Mouse (Mus musculus): Measurements from ENCODE around the gene Atrx. TPM values are rescaled to one million over a fixed set of nuclear protein-coding genes. Genes with fewer than 3 reads are reported as not detected.
"Not testable (repeated sequence)": the region's sequence is repeated elsewhere in the genome, so short reads cannot be mapped to it uniquely, and the experiment has no call there.

Atrx gene
- polyA plus RNA-seq (2015; fragmentation: Nextera tagmentation; extraction: Ambion mirVana) = 37.7 and 39.4 TPM in 2 replicates

- Histone ChIP-seq H3K4me2 (ENCODE audit: low read depth, low read length) (peak within 1 kb of the TSS; percentile 65), H3K4me3 (ENCODE audit: low read depth, low read length) (peak within 1 kb of the TSS; percentile 76), H3K9me3 (replicated peaks; ENCODE audit: control insufficient read depth, low read length) (no peaks in the 10 kb centered on the region), H3K9ac (ENCODE audit: low read depth, low read length) (peak within 1 kb of the TSS; percentile 80), H3K4me1 (ENCODE audit: control insufficient read depth, low read depth, low read length) (peaks cover 8% of the 10 kb centered on the region), H3K27me3 (ENCODE audit: control insufficient read depth, insufficient read depth, low read depth, low read length) (no peaks in the 10 kb centered on the region), H3K27ac (ENCODE audit: low read length) (peak within 1 kb of the TSS; percentile 77), H3K36me3 (ENCODE audit: control insufficient read depth, insufficient read depth) (no peaks in the 10 kb centered on the region)
- ATAC-seq (ENCODE audit: low read depth) = peak; percentile 94
- WGBS (ENCODE audit: insufficient replicate concordance) = 19% methylated on average over 42 of the region's 42 CpGs
Measured at GRCm38 (mm10) chrX:105928861-105929477, at the start of gene Atrx. TSS of gene Atrx (minus strand) at chrX:105929403.

- not testable (repeated sequence) for H3K27me3 ChIP-seq (ENCODE audit: control insufficient read depth, insufficient read depth, low read depth, low read length); H3K36me3 ChIP-seq (ENCODE audit: control insufficient read depth, insufficient read depth); H3K27ac ChIP-seq (ENCODE audit: low read length); H3K9me3 ChIP-seq (replicated peaks; ENCODE audit: control insufficient read depth, low read length); H3K4me1 ChIP-seq (ENCODE audit: control insufficient read depth, low read depth, low read length); H3K9ac ChIP-seq (ENCODE audit: low read depth, low read length); ATAC-seq (ENCODE audit: low read depth); H3K4me3 ChIP-seq (ENCODE audit: low read depth, low read length); H3K4me2 ChIP-seq (ENCODE audit: low read depth, low read length)
- WGBS (ENCODE audit: insufficient replicate concordance) = 59% methylated on average over 14 of the region's 14 CpGs
Measured at GRCm38 (mm10) chrX:105957091-105957490, 27.9 kb upstream of the Atrx start.

GRCm38 (mm10) chrX:105953999-105954398, 24.8 kb upstream of the Atrx start:
- Histone ChIP-seq H3K4me2 (ENCODE audit: low read depth, low read length) (no peak overlapping the region), H3K9ac (ENCODE audit: low read depth, low read length) (no peak overlapping the region), H3K4me3 (ENCODE audit: low read depth, low read length) (no peak overlapping the region), H3K9me3 (replicated peaks; ENCODE audit: control insufficient read depth, low read length) (no peaks in the 10 kb centered on the region), H3K27me3 (ENCODE audit: control insufficient read depth, insufficient read depth, low read depth, low read length) (no peaks in the 10 kb centered on the region), H3K27ac (ENCODE audit: low read length) (no peak overlapping the region), H3K4me1 (ENCODE audit: control insufficient read depth, low read depth, low read length) (no peaks in the 10 kb centered on the region), H3K36me3 (ENCODE audit: control insufficient read depth, insufficient read depth) (no peaks in the 10 kb centered on the region)
- no peak for ATAC-seq (ENCODE audit: low read depth)
- WGBS (ENCODE audit: insufficient replicate concordance) = 59% methylated on average over 2 of the region's 2 CpGs

GRCm38 (mm10) chrX:105946357-105946756, 17.2 kb upstream of the Atrx start:
- no peak overlapping the region for H3K9ac ChIP-seq (ENCODE audit: low read depth, low read length)
- no peaks in the 10 kb centered on the region for H3K4me1 ChIP-seq (ENCODE audit: control insufficient read depth, low read depth, low read length)
- no peaks in the 10 kb centered on the region for H3K9me3 ChIP-seq (replicated peaks; ENCODE audit: control insufficient read depth, low read length)
- H3K4me2 ChIP-seq (ENCODE audit: low read depth, low read length) = no peak overlapping the region
- no peak for ATAC-seq (ENCODE audit: low read depth)
- no peaks in the 10 kb centered on the region for H3K27me3 ChIP-seq (ENCODE audit: control insufficient read depth, insufficient read depth, low read depth, low read length)
- 32% methylated on average over 1 of the region's 1 CpGs for WGBS (ENCODE audit: insufficient replicate concordance)
- H3K36me3 ChIP-seq (ENCODE audit: control insufficient read depth, insufficient read depth) = no peaks in the 10 kb centered on the region
- H3K27ac ChIP-seq (ENCODE audit: low read length) = no peak overlapping the region
- no peak overlapping the region for H3K4me3 ChIP-seq (ENCODE audit: low read depth, low read length)

GRCm38 (mm10) chrX:105939245-105939644, 10.0 kb upstream of the Atrx start:
- H3K9ac ChIP-seq (ENCODE audit: low read depth, low read length) = no peak overlapping the region
- H3K9me3 ChIP-seq (replicated peaks; ENCODE audit: control insufficient read depth, low read length) = no peaks in the 10 kb centered on the region
- 66% methylated on average over 7 of the region's 7 CpGs for WGBS (ENCODE audit: insufficient replicate concordance)
- no peaks in the 10 kb centered on the region for H3K4me1 ChIP-seq (ENCODE audit: control insufficient read depth, low read depth, low read length)
- ATAC-seq (ENCODE audit: low read depth) = no peak
- no peaks in the 10 kb centered on the region for H3K27me3 ChIP-seq (ENCODE audit: control insufficient read depth, insufficient read depth, low read depth, low read length)
- no peak overlapping the region for H3K27ac ChIP-seq (ENCODE audit: low read length)
- no peak overlapping the region for H3K4me3 ChIP-seq (ENCODE audit: low read depth, low read length)
- H3K36me3 ChIP-seq (ENCODE audit: control insufficient read depth, insufficient read depth) = no peaks in the 10 kb centered on the region
- H3K4me2 ChIP-seq (ENCODE audit: low read depth, low read length) = no peak overlapping the region

GRCm38 (mm10) chrX:105937736-105938135, 8.5 kb upstream of the Atrx start:
- ATAC-seq (ENCODE audit: low read depth) = no peak
- Histone ChIP-seq H3K4me3 (ENCODE audit: low read depth, low read length) (no peak overlapping the region), H3K36me3 (ENCODE audit: control insufficient read depth, insufficient read depth) (no peaks in the 10 kb centered on the region), H3K9ac (ENCODE audit: low read depth, low read length) (no peak overlapping the region), H3K4me2 (ENCODE audit: low read depth, low read length) (no peak overlapping the region), H3K27ac (ENCODE audit: low read length) (no peak overlapping the region), H3K9me3 (replicated peaks; ENCODE audit: control insufficient read depth, low read length) (no peaks in the 10 kb centered on the region), H3K27me3 (ENCODE audit: control insufficient read depth, insufficient read depth, low read depth, low read length) (no peaks in the 10 kb centered on the region), H3K4me1 (ENCODE audit: control insufficient read depth, low read depth, low read length) (no peaks in the 10 kb centered on the region)
- WGBS (ENCODE audit: insufficient replicate concordance) = 44% methylated on average over 2 of the region's 2 CpGs

- Histone ChIP-seq H3K4me1 (ENCODE audit: control insufficient read depth, low read depth, low read length) (no peaks in the 10 kb centered on the region; the same call in 1 of the 2 replicates), H3K4me2 (ENCODE audit: low read depth, low read length) (no peak overlapping the region), H3K9me3 (replicated peaks; ENCODE audit: control insufficient read depth, low read length) (no peaks in the 10 kb centered on the region), H3K36me3 (ENCODE audit: control insufficient read depth, insufficient read depth) (no peaks in the 10 kb centered on the region), H3K9ac (ENCODE audit: low read depth, low read length) (no peak overlapping the region), H3K4me3 (ENCODE audit: low read depth, low read length) (no peak overlapping the region), H3K27me3 (ENCODE audit: control insufficient read depth, insufficient read depth, low read depth, low read length) (no peaks in the 10 kb centered on the region), H3K27ac (ENCODE audit: low read length) (no peak overlapping the region)
- ATAC-seq (ENCODE audit: low read depth) = no peak
- 57% methylated on average over 5 of the region's 5 CpGs for WGBS (ENCODE audit: insufficient replicate concordance)
Measured at GRCm38 (mm10) chrX:105934341-105934740, 5.1 kb upstream of the Atrx start.

GRCm38 (mm10) chrX:105929478-105930038, 355 bp upstream of the Atrx start:
- peak overlapping the region; percentile 76 for H3K4me3 ChIP-seq (ENCODE audit: low read depth, low read length)
- H3K27me3 ChIP-seq (ENCODE audit: control insufficient read depth, insufficient read depth, low read depth, low read length) = no peaks in the 10 kb centered on the region
- 27% methylated on average over 8 of the region's 8 CpGs for WGBS (ENCODE audit: insufficient replicate concordance)
- no peaks in the 10 kb centered on the region for H3K36me3 ChIP-seq (ENCODE audit: control insufficient read depth, insufficient read depth)
- peaks cover 8% of the 10 kb centered on the region for H3K4me1 ChIP-seq (ENCODE audit: control insufficient read depth, low read depth, low read length)
- ATAC-seq (ENCODE audit: low read depth) = no peak
- peak overlapping the region; percentile 80; the same call in 1 of the 2 replicates for H3K9ac ChIP-seq (ENCODE audit: low read depth, low read length)
- H3K27ac ChIP-seq (ENCODE audit: low read length) = no peak overlapping the region; the same call in 1 of the 2 replicates
- H3K9me3 ChIP-seq (replicated peaks; ENCODE audit: control insufficient read depth, low read length) = no peaks in the 10 kb centered on the region
- peak overlapping the region; percentile 65 for H3K4me2 ChIP-seq (ENCODE audit: low read depth, low read length)
